Mouse (Mus musculus): Measurements from ENCODE around the gene Extl2. TPM values are rescaled to one million over a fixed set of nuclear protein-coding genes. Genes with fewer than 3 reads are reported as not detected.
A peak's percentile ranks its signal among the peaks of the same experiment; 100 is the strongest.

Extl2 gene
- polyA plus RNA-seq, 1 experiment from 2014 or later = 20.2 TPM

- Histone ChIP-seq H3K36me3 (replicated peaks) (peaks cover 75% of the 10 kb centered on the region), H3K4me1 (no peaks in the 10 kb centered on the region), H3K27ac (no peak overlapping the region), H3K9me3 (no peaks in the 10 kb centered on the region), H3K27me3 (ENCODE audit: poor library complexity, severe bottlenecking) (no peaks in the 10 kb centered on the region), H3K4me3 (no peak overlapping the region)
- WGBS = 95% methylated on average over 8 of the region's 8 CpGs
- DNase-seq (ENCODE audit: extremely low spot score, low spot score) = no peak
These were observed 24.0 kb upstream of the Extl2 start for GRCm38 (mm10) chr3:115983217-115983616.

- 94% methylated on average over 9 of the region's 9 CpGs for WGBS
- no peaks in the 10 kb centered on the region for H3K27me3 ChIP-seq (ENCODE audit: poor library complexity, severe bottlenecking)
- no peaks in the 10 kb centered on the region for H3K9me3 ChIP-seq
- H3K36me3 ChIP-seq (replicated peaks) = peaks cover 84% of the 10 kb centered on the region
- H3K27ac ChIP-seq = no peak overlapping the region
- DNase-seq (ENCODE audit: extremely low spot score, low spot score) = no peak
- H3K4me3 ChIP-seq = no peak overlapping the region
- H3K4me1 ChIP-seq = no peaks in the 10 kb centered on the region
These were observed 22.6 kb upstream of the Extl2 start for GRCm38 (mm10) chr3:115984653-115985052.

GRCm38 (mm10) chr3:115985183-115985892 lies 21.9 kb upstream of the Extl2 start:
- DNase-seq (ENCODE audit: extremely low spot score, low spot score) = no peak
- Histone ChIP-seq H3K4me1 (no peaks in the 10 kb centered on the region), H3K27me3 (ENCODE audit: poor library complexity, severe bottlenecking) (no peaks in the 10 kb centered on the region), H3K9me3 (no peaks in the 10 kb centered on the region), H3K27ac (no peak overlapping the region), H3K36me3 (replicated peaks) (peaks cover 88% of the 10 kb centered on the region), H3K4me3 (no peak overlapping the region)
- WGBS = 89% methylated on average over 9 of the region's 9 CpGs

GRCm38 (mm10) chr3:115992103-115992502 lies 15.2 kb upstream of the Extl2 start:
- 94% methylated on average over 4 of the region's 4 CpGs for WGBS
- Histone ChIP-seq H3K36me3 (replicated peaks) (peaks cover 43% of the 10 kb centered on the region), H3K9me3 (no peaks in the 10 kb centered on the region), H3K27ac (no peak overlapping the region), H3K4me3 (no peak overlapping the region), H3K4me1 (peaks cover 7% of the 10 kb centered on the region; the same call in 1 of the 2 replicates), H3K27me3 (ENCODE audit: poor library complexity, severe bottlenecking) (no peaks in the 10 kb centered on the region)
- DNase-seq (ENCODE audit: extremely low spot score, low spot score) = no peak

- H3K9me3 ChIP-seq = no peaks in the 10 kb centered on the region
- DNase-seq (ENCODE audit: extremely low spot score, low spot score) = no peak
- WGBS = 93% methylated on average over 4 of the region's 4 CpGs
- no peak overlapping the region for H3K4me3 ChIP-seq
- peaks cover 43% of the 10 kb centered on the region for H3K36me3 ChIP-seq (replicated peaks)
- H3K27ac ChIP-seq = no peak overlapping the region
- H3K4me1 ChIP-seq = peaks cover 7% of the 10 kb centered on the region; the same call in 1 of the 2 replicates
- H3K27me3 ChIP-seq (ENCODE audit: poor library complexity, severe bottlenecking) = no peaks in the 10 kb centered on the region
These were observed 14.7 kb upstream of the Extl2 start for GRCm38 (mm10) chr3:115992588-115992987.

- 80% methylated on average over 10 of the region's 10 CpGs for WGBS
- peaks cover 2% of the 10 kb centered on the region; the same call in 1 of the 2 replicates for H3K9me3 ChIP-seq
- peaks cover 7% of the 10 kb centered on the region; the same call in 1 of the 2 replicates for H3K4me1 ChIP-seq
- no peak for DNase-seq (ENCODE audit: extremely low spot score, low spot score)
- no peak overlapping the region for H3K4me3 ChIP-seq
- H3K27ac ChIP-seq = no peak overlapping the region
- no peaks in the 10 kb centered on the region for H3K27me3 ChIP-seq (ENCODE audit: poor library complexity, severe bottlenecking)
- H3K36me3 ChIP-seq (replicated peaks) = peaks cover 44% of the 10 kb centered on the region
These were observed 14.2 kb upstream of the Extl2 start for GRCm38 (mm10) chr3:115993025-115993424.

GRCm38 (mm10) chr3:115996929-115997328 lies 10.3 kb upstream of the Extl2 start:
- WGBS = 86% methylated on average over 5 of the region's 5 CpGs
- Histone ChIP-seq H3K4me1 (peaks cover 7% of the 10 kb centered on the region; the same call in 1 of the 2 replicates), H3K27ac (no peak overlapping the region), H3K4me3 (no peak overlapping the region), H3K27me3 (ENCODE audit: poor library complexity, severe bottlenecking) (no peaks in the 10 kb centered on the region), H3K36me3 (replicated peaks) (peaks cover 53% of the 10 kb centered on the region), H3K9me3 (peaks cover 5% of the 10 kb centered on the region; the same call in 1 of the 2 replicates)
- no peak for DNase-seq (ENCODE audit: extremely low spot score, low spot score)

GRCm38 (mm10) chr3:116006284-116006977 lies 831 bp upstream of the Extl2 start:
- DNase-seq (ENCODE audit: extremely low spot score, low spot score) = peak; percentile 29
- WGBS = 8% methylated on average over 12 of the region's 12 CpGs
- peak overlapping the region; percentile 89 for H3K27ac ChIP-seq

GRCm38 (mm10) chr3:116007941-116008440 lies 729 bp downstream of the Extl2 start:
- no peaks in the 10 kb centered on the region for H3K9me3 ChIP-seq
- peak; percentile 77 for DNase-seq (ENCODE audit: extremely low spot score, low spot score)
- peaks cover 37% of the 10 kb centered on the region for H3K4me1 ChIP-seq
- H3K4me3 ChIP-seq = peak overlapping the region; percentile 92
- no peaks in the 10 kb centered on the region for H3K27me3 ChIP-seq (ENCODE audit: poor library complexity, severe bottlenecking)
- H3K27ac ChIP-seq = peak overlapping the region; percentile 89
- WGBS = under 1% methylated on average over 12 of the region's 12 CpGs
- peaks cover 22% of the 10 kb centered on the region for H3K36me3 ChIP-seq (replicated peaks)

More at GRCm38 (mm10) chr3:116006284-116006977, 831 bp upstream of the Extl2 start:
- peaks cover 37% of the 10 kb centered on the region for H3K4me1 ChIP-seq
- peak overlapping the region; percentile 92 for H3K4me3 ChIP-seq
- H3K9me3 ChIP-seq = no peaks in the 10 kb centered on the region
- peaks cover 34% of the 10 kb centered on the region for H3K36me3 ChIP-seq (replicated peaks)
- no peaks in the 10 kb centered on the region for H3K27me3 ChIP-seq (ENCODE audit: poor library complexity, severe bottlenecking)

- WGBS = 94% methylated on average over 17 of the region's 17 CpGs
- Histone ChIP-seq H3K27ac (no peak overlapping the region), H3K4me1 (peaks cover 37% of the 10 kb centered on the region), H3K4me3 (no peak overlapping the region), H3K36me3 (replicated peaks) (peaks cover 8% of the 10 kb centered on the region), H3K9me3 (no peaks in the 10 kb centered on the region), H3K27me3 (ENCODE audit: poor library complexity, severe bottlenecking) (no peaks in the 10 kb centered on the region)
- no peak for DNase-seq (ENCODE audit: extremely low spot score, low spot score)
These were observed 2.5 kb downstream of the Extl2 start for GRCm38 (mm10) chr3:116009622-116010344.

GRCm38 (mm10) chr3:116014901-116015300 lies 7.6 kb downstream of the Extl2 start:
- Histone ChIP-seq H3K27ac (no peak overlapping the region), H3K9me3 (no peaks in the 10 kb centered on the region), H3K4me3 (no peak overlapping the region), H3K27me3 (ENCODE audit: poor library complexity, severe bottlenecking) (no peaks in the 10 kb centered on the region), H3K4me1 (no peaks in the 10 kb centered on the region), H3K36me3 (replicated peaks) (no peaks in the 10 kb centered on the region)
- DNase-seq (ENCODE audit: extremely low spot score, low spot score) = no peak
- WGBS = 92% methylated on average over 6 of the region's 6 CpGs

GRCm38 (mm10) chr3:116016116-116016515 lies 8.9 kb downstream of the Extl2 start:
- 93% methylated on average over 13 of the region's 13 CpGs for WGBS
- H3K27ac ChIP-seq = no peak overlapping the region

More at GRCm38 (mm10) chr3:116016116-116016515, 8.9 kb downstream of the Extl2 start:
- Histone ChIP-seq H3K4me3 (no peak overlapping the region), H3K36me3 (replicated peaks) (no peaks in the 10 kb centered on the region), H3K4me1 (no peaks in the 10 kb centered on the region), H3K27me3 (ENCODE audit: poor library complexity, severe bottlenecking) (no peaks in the 10 kb centered on the region), H3K9me3 (no peaks in the 10 kb centered on the region)
- DNase-seq (ENCODE audit: extremely low spot score, low spot score) = no peak

Measured in forebrain, embryonic 10.5 days (tissue).